Mouse (Mus musculus): ENCODE results near the gene Smoc2. TPM values are rescaled to one million over a fixed set of nuclear protein-coding genes. Genes with fewer than 3 reads are reported as not detected.

Gene Smoc2
- total and polyA plus RNA-seq, 2 experiments from 2014 or later = 4.7 to 4.8 TPM

DNA sequence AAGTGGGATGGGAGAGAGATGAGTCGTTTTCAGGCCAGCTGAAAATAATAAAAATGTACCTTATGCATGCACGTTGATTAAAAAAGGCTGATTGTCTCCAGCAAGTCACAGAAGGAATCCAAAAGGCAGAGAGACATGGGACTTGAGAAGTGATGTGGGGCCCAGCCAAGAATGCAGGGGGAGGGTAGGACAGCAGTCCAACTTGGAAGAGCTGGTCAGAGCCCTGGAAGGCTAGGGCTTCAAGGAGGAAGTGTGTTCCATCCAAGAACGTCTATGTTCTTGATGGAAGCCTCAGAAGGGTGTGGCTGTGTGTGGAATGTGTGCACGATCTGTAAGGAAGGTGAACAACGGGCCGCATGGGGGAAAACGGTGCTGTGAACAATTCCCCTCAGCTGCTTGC is 26.9 kb upstream of the Smoc2 start:
- H3K27me3 ChIP-seq (ENCODE audit: insufficient read depth, low read length) = no peaks in the 10 kb centered on the region
- no peaks in the 10 kb centered on the region for H3K36me3 ChIP-seq (ENCODE audit: insufficient read depth)
- no peak overlapping the region for H3K9ac ChIP-seq
- no peak overlapping the region for H3K4me2 ChIP-seq (ENCODE audit: low read depth)
- WGBS = 80% methylated on average over 7 of the region's 7 CpGs
- H3K9me3 ChIP-seq (ENCODE audit: low read length) = no peaks in the 10 kb centered on the region
- ATAC-seq (no peak), DNase-seq (no peak)
- H3K27ac ChIP-seq (ENCODE audit: low read depth, low read length) = no peak overlapping the region
- no peak for TF ChIP-seq CTCF (IDR thresholded peaks at IDR 0.05; ENCODE audit: low read depth)
- no peaks in the 10 kb centered on the region for H3K4me1 ChIP-seq (ENCODE audit: insufficient read depth)
- H3K4me3 ChIP-seq (ENCODE audit: low read depth, low read length) = no peak overlapping the region

DNA sequence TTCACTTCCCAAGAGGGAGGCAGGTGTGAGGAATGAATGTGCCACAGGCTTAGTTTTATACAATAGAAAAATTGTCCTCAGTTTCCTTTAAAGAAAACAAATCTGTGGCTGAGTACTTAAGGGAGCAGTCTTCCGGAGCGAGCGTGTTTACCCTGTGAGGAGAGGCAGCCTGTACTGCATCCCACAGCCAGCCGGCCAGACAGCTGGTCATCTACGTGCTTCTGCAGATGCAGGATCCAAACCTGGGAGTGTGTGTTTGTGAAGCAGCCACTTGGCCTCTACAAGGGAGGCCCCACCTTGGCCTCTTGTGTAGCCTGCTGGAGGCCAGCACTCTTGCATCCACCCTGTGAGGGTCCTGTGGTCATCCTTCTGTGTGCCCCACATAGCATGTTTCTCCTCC is 24.7 kb upstream of the Smoc2 start:
- Histone ChIP-seq H3K9me3 (ENCODE audit: low read length) (no peaks in the 10 kb centered on the region), H3K27ac (ENCODE audit: low read depth, low read length) (no peak overlapping the region), H3K4me1 (ENCODE audit: insufficient read depth) (no peaks in the 10 kb centered on the region), H3K9ac (no peak overlapping the region), H3K27me3 (ENCODE audit: insufficient read depth, low read length) (no peaks in the 10 kb centered on the region), H3K4me2 (ENCODE audit: low read depth) (no peak overlapping the region), H3K4me3 (ENCODE audit: low read depth, low read length) (no peak overlapping the region), H3K36me3 (ENCODE audit: insufficient read depth) (no peaks in the 10 kb centered on the region)
- no peak for TF ChIP-seq CTCF (IDR thresholded peaks at IDR 0.05; ENCODE audit: low read depth)
- DNase-seq (no peak), ATAC-seq (no peak)
- 84% methylated on average over 5 of the region's 5 CpGs for whole genome bisulfite sequencing

DNA sequence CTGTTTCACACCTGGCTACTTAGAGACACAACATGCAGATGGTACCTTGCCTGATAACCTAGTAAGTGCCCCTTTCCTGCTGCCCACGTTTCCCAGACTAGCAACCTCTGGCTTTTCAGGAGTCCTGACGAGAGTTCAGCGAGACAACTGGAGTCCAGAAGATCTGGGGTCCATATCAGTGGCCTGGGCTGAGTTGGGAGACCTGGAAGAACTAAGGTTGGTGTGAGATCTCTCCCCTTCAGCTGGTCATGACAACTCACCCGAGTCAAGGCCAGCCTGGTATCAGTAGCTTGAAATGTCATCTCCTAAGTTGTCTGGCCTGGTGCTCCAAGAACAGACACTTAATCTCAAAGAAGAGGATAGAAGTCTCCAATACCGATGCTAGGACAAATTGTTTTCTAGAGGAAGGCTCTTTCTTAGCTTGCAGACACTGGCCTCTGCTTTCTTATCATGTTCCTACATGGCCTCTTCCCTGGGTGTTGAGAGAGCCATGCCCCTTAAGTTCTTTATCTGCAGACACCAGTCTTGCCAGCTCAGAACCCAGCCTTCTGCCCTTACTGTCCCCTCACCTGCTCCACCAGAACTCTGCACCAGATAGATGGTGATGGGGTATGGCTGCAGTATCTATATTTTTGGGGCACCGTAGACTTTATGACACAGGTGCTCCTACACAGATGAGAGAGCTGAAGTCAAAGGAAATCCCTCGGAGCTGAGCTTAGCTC is 21.3 kb upstream of the Smoc2 start:
- 93% methylated on average over 7 of the region's 7 CpGs for WGBS
- Histone ChIP-seq H3K4me2 (ENCODE audit: low read depth) (no peak overlapping the region), H3K27ac (ENCODE audit: low read depth, low read length) (no peak overlapping the region), H3K4me1 (ENCODE audit: insufficient read depth) (no peaks in the 10 kb centered on the region), H3K27me3 (ENCODE audit: insufficient read depth, low read length) (no peaks in the 10 kb centered on the region), H3K36me3 (ENCODE audit: insufficient read depth) (no peaks in the 10 kb centered on the region), H3K9me3 (ENCODE audit: low read length) (no peaks in the 10 kb centered on the region), H3K4me3 (ENCODE audit: low read depth, low read length) (no peak overlapping the region), H3K9ac (no peak overlapping the region)
- DNase-seq = no peak
- ATAC-seq = no peak
- TF ChIP-seq CTCF (IDR thresholded peaks at IDR 0.05; ENCODE audit: low read depth) = no peak

DNA sequence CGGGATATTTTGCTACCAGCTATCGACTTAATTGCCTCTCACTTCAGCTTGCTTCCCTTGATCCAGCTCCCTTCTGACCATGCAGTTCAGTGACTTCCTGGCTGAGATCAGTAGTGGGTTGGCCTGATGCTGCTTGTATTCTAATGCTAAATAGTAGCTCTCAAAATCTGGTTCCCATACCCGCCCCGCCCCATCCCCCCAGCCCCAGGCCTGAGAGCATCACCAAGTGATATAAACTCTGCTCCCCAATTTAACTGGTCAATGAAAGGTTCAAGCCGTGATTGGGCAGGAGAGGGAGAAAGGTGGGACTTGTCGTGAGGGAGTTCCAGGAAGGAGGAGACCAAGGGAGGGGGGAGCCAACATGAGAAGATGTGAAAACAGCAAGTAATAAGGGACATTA is 20.4 kb upstream of the Smoc2 start:
- 40% methylated on average over 6 of the region's 6 CpGs for WGBS
- DNase-seq (no peak), ATAC-seq (no peak)
- H3K9ac ChIP-seq = no peak overlapping the region
- no peak for TF ChIP-seq CTCF (IDR thresholded peaks at IDR 0.05; ENCODE audit: low read depth)
- H3K36me3 ChIP-seq (ENCODE audit: insufficient read depth) = no peaks in the 10 kb centered on the region
- no peaks in the 10 kb centered on the region for H3K9me3 ChIP-seq (ENCODE audit: low read length)
- no peak overlapping the region for H3K4me3 ChIP-seq (ENCODE audit: low read depth, low read length)
- no peak overlapping the region for H3K27ac ChIP-seq (ENCODE audit: low read depth, low read length)
- no peaks in the 10 kb centered on the region for H3K27me3 ChIP-seq (ENCODE audit: insufficient read depth, low read length)
- no peaks in the 10 kb centered on the region for H3K4me1 ChIP-seq (ENCODE audit: insufficient read depth)
- no peak overlapping the region for H3K4me2 ChIP-seq (ENCODE audit: low read depth)

DNA sequence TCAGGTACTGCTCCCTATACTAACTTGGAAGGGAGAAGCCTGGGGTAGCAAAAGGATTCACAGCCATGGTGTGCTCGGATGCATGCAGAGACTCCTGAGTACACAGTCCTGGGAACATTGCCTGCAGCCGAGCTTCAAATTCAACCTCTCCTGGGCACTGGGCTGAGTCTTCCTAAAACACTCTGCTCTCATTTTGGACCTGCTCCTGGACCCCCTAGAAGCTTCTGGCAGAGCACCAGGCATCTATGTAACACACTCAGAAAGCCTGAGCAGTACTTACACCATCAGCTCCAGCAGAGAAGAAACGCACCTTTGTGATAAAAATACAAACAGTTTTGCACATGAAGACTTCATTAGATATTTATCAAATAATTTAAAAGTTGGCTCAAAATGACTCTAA is 18.3 kb upstream of the Smoc2 start:
- ATAC-seq (no peak), DNase-seq (no peak)
- Histone ChIP-seq H3K9me3 (ENCODE audit: low read length) (no peaks in the 10 kb centered on the region), H3K36me3 (ENCODE audit: insufficient read depth) (no peaks in the 10 kb centered on the region), H3K9ac (no peak overlapping the region), H3K4me2 (ENCODE audit: low read depth) (no peak overlapping the region), H3K27me3 (ENCODE audit: insufficient read depth, low read length) (no peaks in the 10 kb centered on the region), H3K4me3 (ENCODE audit: low read depth, low read length) (no peak overlapping the region), H3K4me1 (ENCODE audit: insufficient read depth) (no peaks in the 10 kb centered on the region), H3K27ac (ENCODE audit: low read depth, low read length) (no peak overlapping the region)
- WGBS = 68% methylated on average over 3 of the region's 3 CpGs
- TF ChIP-seq CTCF (IDR thresholded peaks at IDR 0.05; ENCODE audit: low read depth) = no peak

DNA sequence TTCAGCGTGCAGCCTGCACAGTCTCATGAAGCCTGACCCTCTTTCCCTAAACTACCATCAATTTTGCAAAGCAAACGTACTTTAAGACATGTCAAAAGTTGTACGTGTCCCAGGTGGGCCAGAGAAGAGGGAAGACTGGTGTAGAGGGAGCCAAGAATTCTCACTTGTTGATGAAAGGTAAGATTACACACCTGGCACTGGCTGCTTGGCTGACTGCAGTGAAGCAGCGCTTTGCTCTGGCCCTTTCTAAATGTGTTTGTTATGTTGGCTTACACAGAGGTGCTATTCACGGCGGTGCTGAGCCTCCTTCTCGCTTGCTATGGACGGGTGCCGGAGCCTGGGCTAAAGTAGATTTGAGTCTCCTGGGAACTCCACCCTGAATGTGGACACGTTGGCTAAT is 17.1 kb upstream of the Smoc2 start:
- no peak for ATAC-seq
- no peak overlapping the region for H3K4me2 ChIP-seq (ENCODE audit: low read depth)
- no peak overlapping the region for H3K4me3 ChIP-seq (ENCODE audit: low read depth, low read length)
- no peak overlapping the region for H3K9ac ChIP-seq
- H3K27me3 ChIP-seq (ENCODE audit: insufficient read depth, low read length) = no peaks in the 10 kb centered on the region
- H3K4me1 ChIP-seq (ENCODE audit: insufficient read depth) = no peaks in the 10 kb centered on the region
- no peaks in the 10 kb centered on the region for H3K9me3 ChIP-seq (ENCODE audit: low read length)
- WGBS = 87% methylated on average over 10 of the region's 10 CpGs
- no peak overlapping the region for H3K27ac ChIP-seq (ENCODE audit: low read depth, low read length)
- TF ChIP-seq CTCF (IDR thresholded peaks at IDR 0.05; ENCODE audit: low read depth) = no peak
- DNase-seq = no peak
- H3K36me3 ChIP-seq (ENCODE audit: insufficient read depth) = no peaks in the 10 kb centered on the region

DNA sequence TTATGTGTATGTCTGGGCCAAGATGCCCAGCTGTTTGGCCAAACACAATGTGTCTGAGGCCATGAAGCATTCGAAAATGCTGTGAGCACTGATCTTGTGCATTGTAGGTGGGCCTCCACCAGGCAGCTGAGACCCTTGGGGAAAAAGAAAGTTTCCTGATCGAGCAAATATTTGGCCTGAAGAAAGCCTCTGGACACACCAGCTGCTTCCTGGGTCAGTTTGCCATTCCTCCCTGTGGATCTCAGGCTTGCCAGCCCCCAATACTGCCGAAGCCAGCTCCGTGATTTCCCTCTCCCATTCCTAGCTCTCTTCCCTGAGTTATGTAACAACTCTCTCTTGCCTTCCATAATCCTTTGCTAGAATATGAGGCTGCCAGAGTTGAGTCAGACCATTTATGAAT is 11.3 kb upstream of the Smoc2 start:
- no peak for TF ChIP-seq CTCF (IDR thresholded peaks at IDR 0.05; ENCODE audit: low read depth)
- no peak overlapping the region for H3K4me3 ChIP-seq (ENCODE audit: low read depth, low read length)
- H3K4me2 ChIP-seq (ENCODE audit: low read depth) = no peak overlapping the region
- H3K9me3 ChIP-seq (ENCODE audit: low read length) = no peaks in the 10 kb centered on the region
- no peak overlapping the region for H3K9ac ChIP-seq
- no peaks in the 10 kb centered on the region for H3K4me1 ChIP-seq (ENCODE audit: insufficient read depth)
- DNase-seq (no peak), ATAC-seq (no peak)
- no peaks in the 10 kb centered on the region for H3K27me3 ChIP-seq (ENCODE audit: insufficient read depth, low read length)
- no peaks in the 10 kb centered on the region for H3K36me3 ChIP-seq (ENCODE audit: insufficient read depth)
- WGBS = 87% methylated on average over 4 of the region's 4 CpGs
- H3K27ac ChIP-seq (ENCODE audit: low read depth, low read length) = no peak overlapping the region

All from forebrain, postnatal 0 days (tissue).